Mouse (Mus musculus): ENCODE data around the gene Casq2. TPM values are rescaled to one million over a fixed set of nuclear protein-coding genes. Genes with fewer than 3 reads are reported as not detected.

Casq2 gene
- 0.08 and 0.41 TPM in 2 replicates for polyA plus RNA-seq (2016; fragmentation: Nextera tagmentation; extraction: Ambion mirVana)

- H3K9me3 ChIP-seq, result no peaks in the 10 kb centered on the region
- H3K27me3 ChIP-seq, result peaks cover 33% of the 10 kb centered on the region
- WGBS, result 80% methylated on average over 4 of the region's 4 CpGs
- peaks cover 4% of the 10 kb centered on the region for H3K4me1 ChIP-seq
- no peak within 1 kb of the TSS for H3K9ac ChIP-seq
- H3K4me3 ChIP-seq (replicated peaks), result no peak within 1 kb of the TSS
- no peaks in the 10 kb centered on the region for H3K36me3 ChIP-seq (replicated peaks)
- no peak within 1 kb of the TSS for H3K4me2 ChIP-seq
- no peak for ATAC-seq (ENCODE audit: low FRiP score)
- no peak within 1 kb of the TSS for H3K27ac ChIP-seq
Measured at GRCm38 (mm10) chr3:102086283-102086682, at the start of gene Casq2. Gene Casq2 (plus strand): TSS chr3:102086415.

- Histone ChIP-seq H3K9ac (no peak overlapping the region), H3K27ac (no peak overlapping the region), H3K4me2 (no peak overlapping the region), H3K9me3 (no peaks in the 10 kb centered on the region), H3K4me3 (replicated peaks) (no peak overlapping the region), H3K36me3 (replicated peaks) (no peaks in the 10 kb centered on the region), H3K27me3 (no peaks in the 10 kb centered on the region), H3K4me1 (no peaks in the 10 kb centered on the region)
- no peak for ATAC-seq (ENCODE audit: low FRiP score)
- 94% methylated on average over 5 of the region's 5 CpGs for WGBS
Measured at GRCm38 (mm10) chr3:102037806-102038205, 48.4 kb upstream of the Casq2 start.

GRCm38 (mm10) chr3:102038608-102039007 is 47.6 kb upstream of the Casq2 start:
- no peak for ATAC-seq (ENCODE audit: low FRiP score)
- Histone ChIP-seq H3K4me2 (no peak overlapping the region), H3K9ac (no peak overlapping the region), H3K36me3 (replicated peaks) (no peaks in the 10 kb centered on the region), H3K4me1 (no peaks in the 10 kb centered on the region), H3K9me3 (no peaks in the 10 kb centered on the region), H3K27ac (no peak overlapping the region), H3K27me3 (no peaks in the 10 kb centered on the region), H3K4me3 (replicated peaks) (no peak overlapping the region)
- WGBS, result 81% methylated on average over 6 of the region's 6 CpGs

GRCm38 (mm10) chr3:102041632-102042031 is 44.6 kb upstream of the Casq2 start:
- H3K27ac ChIP-seq, result no peak overlapping the region
- H3K4me2 ChIP-seq, result no peak overlapping the region
- no peak overlapping the region for H3K4me3 ChIP-seq (replicated peaks)
- ATAC-seq (ENCODE audit: low FRiP score), result no peak
- H3K4me1 ChIP-seq, result no peaks in the 10 kb centered on the region
- H3K36me3 ChIP-seq (replicated peaks), result no peaks in the 10 kb centered on the region
- H3K9me3 ChIP-seq, result no peaks in the 10 kb centered on the region
- WGBS, result 93% methylated on average over 4 of the region's 4 CpGs
- H3K9ac ChIP-seq, result no peak overlapping the region
- H3K27me3 ChIP-seq, result no peaks in the 10 kb centered on the region

- ATAC-seq (ENCODE audit: low FRiP score), result no peak
- Histone ChIP-seq H3K27me3 (no peaks in the 10 kb centered on the region), H3K9me3 (no peaks in the 10 kb centered on the region), H3K4me3 (replicated peaks) (no peak overlapping the region), H3K9ac (no peak overlapping the region), H3K36me3 (replicated peaks) (no peaks in the 10 kb centered on the region), H3K27ac (no peak overlapping the region), H3K4me1 (peaks cover 3% of the 10 kb centered on the region; the same call in 1 of the 2 replicates), H3K4me2 (no peak overlapping the region)
- 35% methylated on average over 3 of the region's 3 CpGs for WGBS
Measured at GRCm38 (mm10) chr3:102045071-102045470, 41.1 kb upstream of the Casq2 start.

GRCm38 (mm10) chr3:102047532-102047931 is 38.7 kb upstream of the Casq2 start:
- no peaks in the 10 kb centered on the region for H3K27me3 ChIP-seq
- no peak overlapping the region for H3K9ac ChIP-seq
- no peaks in the 10 kb centered on the region for H3K36me3 ChIP-seq (replicated peaks)
- no peak overlapping the region for H3K27ac ChIP-seq
- peaks cover 3% of the 10 kb centered on the region; the same call in 1 of the 2 replicates for H3K4me1 ChIP-seq
- H3K4me3 ChIP-seq (replicated peaks), result no peak overlapping the region
- WGBS, result 91% methylated on average over 2 of the region's 2 CpGs
- no peak overlapping the region for H3K4me2 ChIP-seq
- H3K9me3 ChIP-seq, result no peaks in the 10 kb centered on the region
- ATAC-seq (ENCODE audit: low FRiP score), result no peak

GRCm38 (mm10) chr3:102049207-102050104 is 36.8 kb upstream of the Casq2 start:
- H3K27ac ChIP-seq, result peak overlapping the region; percentile 50; the same call in 1 of the 2 replicates
- no peaks in the 10 kb centered on the region for H3K9me3 ChIP-seq
- H3K9ac ChIP-seq, result no peak overlapping the region
- no peaks in the 10 kb centered on the region for H3K27me3 ChIP-seq
- peak; percentile 77 for ATAC-seq (ENCODE audit: low FRiP score)
- 73% methylated on average over 14 of the region's 14 CpGs for WGBS
- no peak overlapping the region for H3K4me2 ChIP-seq
- H3K4me3 ChIP-seq (replicated peaks), result no peak overlapping the region
- peaks cover 17% of the 10 kb centered on the region for H3K4me1 ChIP-seq
- no peaks in the 10 kb centered on the region for H3K36me3 ChIP-seq (replicated peaks)

- WGBS, result 38% methylated on average over 3 of the region's 3 CpGs
- Histone ChIP-seq H3K36me3 (replicated peaks) (no peaks in the 10 kb centered on the region), H3K9me3 (no peaks in the 10 kb centered on the region), H3K4me1 (peaks cover 25% of the 10 kb centered on the region), H3K27ac (no peak overlapping the region), H3K9ac (no peak overlapping the region), H3K4me2 (no peak overlapping the region), H3K27me3 (no peaks in the 10 kb centered on the region), H3K4me3 (replicated peaks) (no peak overlapping the region)
- ATAC-seq (ENCODE audit: low FRiP score), result no peak
Measured at GRCm38 (mm10) chr3:102052036-102052435, 34.2 kb upstream of the Casq2 start.

- Histone ChIP-seq H3K27ac (0 out of 2 replicates have a peak overlapping the region, but pooled peaks have one; percentile 50), H3K27me3 (peaks cover 4% of the 10 kb centered on the region; the same call in 1 of the 2 replicates), H3K4me1 (peaks cover 29% of the 10 kb centered on the region), H3K9ac (no peak overlapping the region), H3K4me2 (no peak overlapping the region), H3K36me3 (replicated peaks) (no peaks in the 10 kb centered on the region), H3K9me3 (no peaks in the 10 kb centered on the region), H3K4me3 (replicated peaks) (no peak overlapping the region)
- WGBS, result 21% methylated on average over 8 of the region's 8 CpGs
- no peak for ATAC-seq (ENCODE audit: low FRiP score)
Measured at GRCm38 (mm10) chr3:102053293-102053692, 32.9 kb upstream of the Casq2 start.

GRCm38 (mm10) chr3:102055878-102056277 is 30.3 kb upstream of the Casq2 start:
- peaks cover 5% of the 10 kb centered on the region; the same call in 1 of the 2 replicates for H3K27me3 ChIP-seq
- no peak overlapping the region for H3K9ac ChIP-seq
- no peaks in the 10 kb centered on the region for H3K36me3 ChIP-seq (replicated peaks)
- peaks cover 26% of the 10 kb centered on the region for H3K4me1 ChIP-seq
- no peak overlapping the region for H3K4me3 ChIP-seq (replicated peaks)
- H3K4me2 ChIP-seq, result no peak overlapping the region
- H3K27ac ChIP-seq, result 0 out of 2 replicates have a peak overlapping the region, but pooled peaks have one; percentile 61
- ATAC-seq (ENCODE audit: low FRiP score), result peak; percentile 73
- H3K9me3 ChIP-seq, result no peaks in the 10 kb centered on the region
- 6% methylated on average over 4 of the region's 4 CpGs for WGBS

- H3K27ac ChIP-seq, result no peak overlapping the region
- peaks cover 5% of the 10 kb centered on the region; the same call in 1 of the 2 replicates for H3K27me3 ChIP-seq
- no peaks in the 10 kb centered on the region for H3K36me3 ChIP-seq (replicated peaks)
- H3K9ac ChIP-seq, result no peak overlapping the region
- no peaks in the 10 kb centered on the region for H3K9me3 ChIP-seq
- no peak for ATAC-seq (ENCODE audit: low FRiP score)
- H3K4me2 ChIP-seq, result no peak overlapping the region
- WGBS, result 82% methylated on average over 6 of the region's 6 CpGs
- H3K4me1 ChIP-seq, result peaks cover 17% of the 10 kb centered on the region; the same call in 1 of the 2 replicates
- H3K4me3 ChIP-seq (replicated peaks), result no peak overlapping the region
Measured at GRCm38 (mm10) chr3:102060065-102060464, 26.1 kb upstream of the Casq2 start.

- Histone ChIP-seq H3K4me2 (no peak overlapping the region), H3K9ac (no peak overlapping the region), H3K4me3 (replicated peaks) (no peak overlapping the region), H3K27me3 (peaks cover 5% of the 10 kb centered on the region; the same call in 1 of the 2 replicates), H3K9me3 (no peaks in the 10 kb centered on the region), H3K4me1 (peaks cover 9% of the 10 kb centered on the region; the same call in 1 of the 2 replicates), H3K36me3 (replicated peaks) (no peaks in the 10 kb centered on the region), H3K27ac (peak overlapping the region; percentile 53; the same call in 1 of the 2 replicates)
- peak; percentile 75 for ATAC-seq (ENCODE audit: low FRiP score)
- WGBS, result 47% methylated on average over 14 of the region's 14 CpGs
Measured at GRCm38 (mm10) chr3:102061923-102062670, 24.1 kb upstream of the Casq2 start.

Data from forebrain, embryonic 12.5 days (tissue).